Mouse (Mus musculus): ENCODE measurements around the gene Mindy4.

The Mindy4 gene

DNA sequence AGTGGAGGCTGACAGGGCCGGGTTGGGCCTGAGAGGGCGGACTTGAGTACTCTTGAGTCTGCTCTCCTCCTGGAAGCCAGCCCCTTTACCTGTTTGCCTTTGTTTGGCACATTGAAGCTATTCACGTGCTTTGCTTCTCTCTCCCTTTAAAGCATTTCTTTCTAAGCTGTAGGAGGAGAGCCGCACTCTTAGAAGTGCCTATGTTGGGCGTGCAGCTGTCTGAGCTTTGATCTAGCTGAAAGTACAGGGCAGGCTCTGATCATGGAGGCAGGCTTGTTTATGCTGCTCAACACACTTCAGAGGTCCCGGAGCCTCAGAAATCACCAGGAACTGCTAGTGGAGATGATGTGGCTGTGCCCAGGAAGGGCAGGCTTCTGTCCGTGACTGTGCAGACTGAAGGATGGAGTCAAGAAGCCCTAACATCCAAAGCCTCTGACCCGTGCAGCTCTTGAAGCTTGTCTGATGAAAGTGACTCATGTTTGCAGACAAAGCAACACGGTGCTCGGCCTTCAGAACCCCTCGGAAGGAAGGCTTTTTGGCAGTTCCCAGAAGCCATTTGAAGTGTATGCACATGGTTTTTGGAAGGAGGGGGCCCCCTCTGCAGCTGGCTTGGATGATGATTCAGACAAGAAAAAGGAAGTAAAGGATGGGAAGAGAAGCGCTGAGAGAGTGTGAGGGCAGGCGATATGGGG lies 53.5 kb downstream of the Mindy4 start:
- DNase-seq (ENCODE audit: low read depth, low spot score) = no peak

DNA sequence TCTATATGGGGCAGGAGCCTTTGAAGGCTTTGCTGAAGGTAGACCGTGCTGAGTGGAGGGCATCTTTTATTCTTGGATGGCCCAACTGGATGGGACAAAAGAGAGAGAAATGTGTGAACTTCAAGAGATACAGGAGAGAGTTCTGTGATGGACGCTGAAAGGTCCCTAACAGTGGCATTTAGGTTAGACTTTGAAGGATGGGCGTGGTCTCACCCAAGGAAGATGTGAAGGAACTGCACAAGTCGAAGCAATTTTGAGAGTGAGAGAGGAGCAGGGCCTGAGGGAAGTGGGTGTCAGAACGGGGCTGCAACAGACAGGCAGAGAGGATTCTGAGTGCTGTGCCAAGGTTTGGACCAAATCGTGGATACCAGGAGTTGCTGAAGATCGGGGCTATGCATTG lies 54.1 kb downstream of the Mindy4 start:
- no peak for DNase-seq (ENCODE audit: low read depth, low spot score)

DNA sequence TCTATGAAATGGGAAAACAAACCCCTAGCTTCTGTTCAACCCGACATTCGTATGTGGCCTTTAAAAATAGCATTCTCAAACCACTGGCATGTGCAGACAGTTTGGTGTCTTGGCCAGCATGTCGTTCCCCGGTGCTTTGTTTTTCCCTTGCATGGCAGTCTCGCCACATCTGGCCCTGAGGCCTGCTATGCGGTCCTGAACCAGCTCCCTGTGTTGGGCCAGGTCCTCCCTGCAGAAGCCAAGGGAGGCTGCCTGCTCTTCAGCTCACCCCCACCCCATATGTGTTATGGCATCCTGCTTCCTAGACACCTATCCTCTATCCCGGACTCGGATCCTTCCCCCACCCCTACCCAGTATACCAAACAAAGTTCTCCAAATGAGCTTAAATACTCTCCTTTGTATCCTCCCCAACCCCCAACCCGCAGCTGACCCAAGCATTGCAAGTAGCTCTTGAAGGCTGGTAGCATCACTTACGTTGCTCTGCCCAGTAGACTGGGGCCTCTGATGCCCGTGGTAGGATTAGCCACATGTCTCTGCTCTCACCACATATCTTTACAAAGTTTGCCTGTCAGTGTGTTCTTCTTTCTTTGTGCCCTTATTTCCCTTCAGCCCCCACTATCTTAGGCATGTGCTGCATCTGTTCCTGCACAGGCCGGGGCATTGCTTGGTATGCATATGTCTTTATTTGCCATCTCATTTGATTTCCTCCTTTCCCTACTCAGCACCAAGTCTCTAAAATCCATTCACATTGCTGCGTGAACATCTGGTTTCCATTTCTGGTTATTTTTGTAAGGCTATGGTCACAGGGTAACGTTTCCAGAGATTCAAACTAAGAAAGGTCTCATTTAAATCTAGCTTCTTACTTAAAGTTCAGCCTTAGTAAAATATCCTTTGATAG lies 55.5 kb downstream of the Mindy4 start:
- no peak for DNase-seq (ENCODE audit: low read depth, low spot score)

DNA sequence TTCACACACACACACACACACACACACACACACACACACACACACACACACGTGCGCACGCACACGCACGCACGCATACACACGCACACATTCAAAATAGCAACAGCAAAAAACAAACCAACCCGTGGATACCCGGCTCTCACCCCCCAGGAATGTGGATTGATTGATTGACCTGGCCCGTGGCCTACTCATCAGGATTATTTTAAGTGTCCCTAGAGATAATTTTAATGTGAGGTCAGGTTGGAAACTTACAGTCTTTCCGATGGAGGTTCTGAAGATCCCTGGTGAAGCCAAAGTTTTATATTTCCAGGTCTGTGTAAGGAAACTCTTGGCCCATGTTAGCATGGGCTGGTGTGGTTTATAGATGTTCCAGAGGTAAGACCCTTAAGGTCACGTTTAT lies 59.0 kb downstream of the Mindy4 start:
- no peak for DNase-seq (ENCODE audit: low read depth, low spot score)

DNA sequence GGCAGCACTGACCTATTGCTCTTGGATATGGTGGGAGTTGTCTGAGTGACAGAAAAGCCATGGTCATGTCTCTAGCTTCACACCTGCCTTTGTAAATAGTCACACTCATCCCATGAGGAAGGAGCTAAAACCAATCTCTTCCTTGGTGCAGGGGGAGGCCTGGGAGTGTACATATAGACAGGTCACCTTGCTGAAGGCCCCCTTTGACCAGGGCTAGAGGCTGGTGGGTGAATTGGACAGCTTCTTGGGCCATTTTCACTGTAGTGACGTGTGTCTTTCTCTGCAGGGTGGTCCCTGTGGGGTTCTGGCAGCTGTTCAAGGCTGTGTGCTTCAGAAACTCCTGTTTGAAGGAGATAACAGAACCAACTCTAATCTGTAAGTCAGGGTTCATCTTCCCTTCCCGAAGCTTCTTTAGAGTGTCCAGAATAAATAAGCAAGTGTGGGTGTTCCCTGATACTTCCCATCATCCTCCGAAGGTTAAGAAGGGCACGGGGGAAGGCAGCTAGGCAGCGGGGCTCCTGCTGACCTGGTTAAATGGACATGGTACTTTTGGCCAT lies 60.4 kb downstream of the Mindy4 start:
- no peak for DNase-seq (ENCODE audit: low read depth, low spot score)

DNA sequence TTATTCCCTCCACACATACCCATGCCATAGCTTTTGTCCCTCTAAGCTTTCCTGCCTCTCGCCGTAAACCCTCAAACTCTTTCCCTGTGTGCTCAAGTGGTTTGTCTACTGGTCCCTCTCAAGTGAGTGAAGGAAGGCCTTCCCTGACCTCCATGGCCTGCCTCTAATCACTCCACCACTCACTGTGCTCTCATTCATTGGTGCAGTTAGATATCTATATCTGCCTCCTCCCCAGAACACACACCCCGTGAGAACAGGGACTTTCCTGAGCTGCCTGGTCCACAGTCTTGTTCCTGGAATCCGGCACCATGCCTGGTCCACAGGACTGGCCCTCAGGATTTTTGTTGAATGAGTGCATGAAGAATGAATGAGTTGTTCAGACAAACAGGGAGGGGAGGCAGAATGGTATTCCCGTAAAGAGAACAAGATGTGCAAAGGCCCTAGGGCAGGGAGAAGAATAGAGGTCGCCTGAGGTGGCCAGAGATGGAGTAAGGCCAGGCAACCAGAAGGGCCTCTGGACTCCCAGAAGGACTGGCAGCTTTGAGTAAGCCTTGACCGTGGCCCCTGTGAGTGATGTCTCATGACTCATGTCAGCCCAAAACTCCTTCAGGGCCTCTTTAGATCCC lies 61.7 kb downstream of the Mindy4 start:
- no peak for DNase-seq (ENCODE audit: low read depth, low spot score)

DNA sequence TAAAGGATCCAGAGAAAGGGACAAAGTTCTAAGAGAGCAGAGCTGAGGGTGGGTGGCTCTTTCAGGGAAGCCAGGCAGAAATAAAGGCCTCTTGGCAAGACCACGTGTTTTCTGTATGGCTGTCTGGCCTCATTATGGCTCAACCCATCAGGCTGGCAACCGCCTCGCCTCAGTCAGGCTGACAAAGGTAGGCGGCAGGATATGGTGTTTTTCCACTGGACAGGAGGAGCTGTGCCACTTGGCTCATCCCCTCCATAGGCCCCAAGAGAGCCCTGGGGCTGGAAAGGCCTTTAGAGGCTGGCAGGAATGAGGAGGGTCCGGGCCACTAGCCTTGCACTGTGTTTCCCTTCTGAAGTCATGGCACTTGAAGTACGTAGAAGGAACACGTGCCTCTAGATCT lies 69.8 kb downstream of the Mindy4 start:
- DNase-seq (ENCODE audit: low read depth, low spot score) = no peak

DNA sequence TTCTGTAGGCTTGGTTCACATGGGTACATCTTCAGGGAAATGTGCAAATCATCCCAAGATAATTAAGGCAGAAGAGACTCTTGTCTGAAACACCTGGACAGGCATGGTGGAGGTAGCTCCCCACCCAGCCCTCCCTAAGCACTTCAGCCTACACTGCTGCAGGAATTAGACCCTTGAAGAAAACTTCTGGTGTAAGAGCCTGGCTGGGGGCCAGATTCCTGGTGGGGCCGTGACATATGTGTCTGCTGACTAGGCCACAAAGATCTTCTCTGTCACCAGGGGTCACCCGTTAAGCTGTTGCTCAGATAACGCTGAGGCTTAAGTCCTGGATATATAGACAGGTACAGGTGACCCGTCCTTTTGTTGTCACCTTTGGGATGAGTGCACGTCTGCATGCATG lies 70.3 kb downstream of the Mindy4 start:
- no peak for DNase-seq (ENCODE audit: low read depth, low spot score)

DNA sequence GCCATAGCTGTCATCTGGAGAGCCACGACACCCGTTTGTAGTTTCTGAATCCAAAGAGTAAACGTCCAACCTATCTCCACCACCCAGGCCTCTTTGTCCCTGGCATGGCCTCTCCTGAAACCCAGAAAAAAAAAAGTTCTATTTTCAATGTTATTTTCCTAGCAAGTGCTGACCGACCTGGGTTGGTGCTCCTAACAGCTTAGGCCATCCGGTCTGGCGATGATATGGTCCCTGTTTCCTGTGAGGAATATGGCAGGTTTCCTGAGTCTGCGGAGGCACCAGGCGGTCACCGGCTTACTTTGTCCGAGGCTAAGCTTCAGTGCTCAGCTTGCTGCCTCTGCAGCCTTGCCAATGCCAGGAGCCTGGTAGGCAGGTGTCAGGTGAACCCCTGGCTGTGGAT lies 71.8 kb downstream of the Mindy4 start:
- DNase-seq (ENCODE audit: low read depth, low spot score) = no peak

DNA sequence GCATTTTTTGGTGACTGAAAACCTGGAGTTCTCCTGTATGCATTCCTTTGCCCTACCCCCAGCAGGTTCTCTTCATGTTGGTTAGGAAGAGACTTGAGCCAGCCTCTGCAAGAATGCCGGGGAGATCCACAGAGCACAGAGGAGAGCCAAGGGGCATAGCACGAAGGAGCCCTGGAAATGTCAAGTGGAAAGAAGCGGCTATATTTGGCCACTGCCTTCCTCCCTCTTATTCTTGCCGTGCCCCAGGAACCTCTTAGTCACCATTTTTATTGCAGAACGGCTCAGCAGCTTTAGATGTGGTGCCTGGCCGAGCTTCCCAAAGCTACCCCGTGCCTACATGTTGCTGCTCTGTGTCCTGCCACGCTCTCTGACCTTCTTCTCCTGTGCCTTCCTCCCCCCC lies 72.6 kb downstream of the Mindy4 start:
- no peak for DNase-seq (ENCODE audit: low read depth, low spot score)

DNA sequence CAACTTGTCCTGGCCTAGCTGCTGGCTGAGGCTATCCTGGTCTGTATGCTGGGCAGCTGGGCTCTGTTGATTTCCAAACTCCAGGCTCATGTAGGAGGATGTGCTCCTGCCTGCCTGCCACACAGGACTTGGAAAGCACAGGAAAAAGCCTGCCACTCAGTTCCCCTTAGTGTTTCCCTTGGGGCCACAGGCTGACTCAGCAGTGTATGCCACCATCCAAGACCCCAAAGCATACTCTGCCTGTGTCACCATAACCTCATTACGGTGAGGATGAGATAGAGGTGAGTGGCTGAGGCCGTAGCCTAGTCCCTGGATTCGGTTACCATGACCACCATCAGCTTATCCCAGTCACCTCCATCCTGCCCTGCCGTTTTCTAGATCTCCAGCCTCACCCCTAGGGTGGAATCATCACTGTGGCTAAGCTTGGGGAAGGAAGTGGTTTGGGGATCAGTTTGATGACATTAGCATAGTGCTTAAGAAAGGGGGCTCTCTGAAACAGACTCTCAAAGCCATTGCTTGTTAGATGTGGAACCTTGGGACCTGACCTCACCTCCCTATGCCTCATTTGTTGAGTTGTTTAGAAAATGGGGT lies 73.6 kb downstream of the Mindy4 start:
- DNase-seq (ENCODE audit: low read depth, low spot score) = no peak

DNA sequence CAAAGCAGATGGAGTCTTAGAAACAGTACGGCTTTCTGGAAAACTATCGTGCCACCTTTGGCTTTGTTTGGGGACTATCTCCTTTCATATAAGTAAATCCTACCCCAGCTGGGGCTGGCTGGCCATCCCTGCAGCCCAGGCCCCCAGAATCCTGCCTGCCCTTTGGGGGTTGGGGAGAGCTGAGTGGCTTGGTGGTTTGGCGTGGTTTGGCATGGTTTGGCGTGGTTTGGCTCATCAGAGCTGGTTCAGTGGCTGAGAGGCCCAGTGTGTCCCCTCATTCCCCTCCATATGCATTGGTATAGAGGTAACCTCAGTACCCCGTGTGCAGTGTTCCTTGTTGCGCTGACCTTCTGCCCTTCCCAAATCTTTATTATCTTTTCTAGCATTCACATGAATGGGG lies 74.9 kb downstream of the Mindy4 start:
- no peak for DNase-seq (ENCODE audit: low read depth, low spot score)

DNA sequence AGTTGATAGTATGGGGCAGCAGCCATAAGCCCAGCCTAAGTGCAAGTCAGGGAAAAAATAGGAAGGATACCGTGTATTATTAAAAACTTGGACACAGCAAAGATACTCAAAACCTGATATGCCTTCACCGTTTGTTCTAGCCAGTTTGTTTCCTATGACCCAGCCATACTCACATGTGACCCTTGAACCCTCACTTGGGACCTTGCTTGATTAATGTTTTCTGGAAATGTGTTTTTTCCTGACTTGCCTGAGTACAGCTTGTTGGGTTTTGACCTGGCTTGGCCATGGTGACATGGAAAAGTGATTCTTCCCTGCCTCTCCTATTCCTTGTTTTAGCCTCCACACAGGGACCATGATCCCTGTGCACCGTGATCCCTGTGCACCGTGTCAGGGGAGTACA lies 75.3 kb downstream of the Mindy4 start:
- DNase-seq (ENCODE audit: low read depth, low spot score) = no peak

DNA sequence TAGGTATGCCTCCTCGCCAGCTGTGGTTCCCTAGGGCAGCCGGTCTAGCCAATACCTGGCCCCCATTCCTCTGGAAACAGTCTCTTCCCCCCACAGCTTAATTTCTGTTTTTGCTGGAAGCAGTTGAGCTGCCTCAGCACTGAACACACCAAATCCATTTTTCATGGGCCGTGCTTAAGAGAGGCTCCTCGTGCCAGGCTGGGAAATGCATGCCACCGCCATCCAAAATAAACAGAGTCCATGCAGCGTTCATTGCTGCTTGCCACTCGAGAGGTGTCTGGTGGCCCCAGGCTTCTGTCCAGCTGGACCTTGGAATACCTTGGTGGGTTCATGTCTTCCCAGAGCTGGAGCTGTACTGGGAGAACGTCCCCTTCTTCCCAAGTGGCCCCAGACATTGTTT lies 77.8 kb downstream of the Mindy4 start:
- DNase-seq (ENCODE audit: low read depth, low spot score) = no peak

DNA sequence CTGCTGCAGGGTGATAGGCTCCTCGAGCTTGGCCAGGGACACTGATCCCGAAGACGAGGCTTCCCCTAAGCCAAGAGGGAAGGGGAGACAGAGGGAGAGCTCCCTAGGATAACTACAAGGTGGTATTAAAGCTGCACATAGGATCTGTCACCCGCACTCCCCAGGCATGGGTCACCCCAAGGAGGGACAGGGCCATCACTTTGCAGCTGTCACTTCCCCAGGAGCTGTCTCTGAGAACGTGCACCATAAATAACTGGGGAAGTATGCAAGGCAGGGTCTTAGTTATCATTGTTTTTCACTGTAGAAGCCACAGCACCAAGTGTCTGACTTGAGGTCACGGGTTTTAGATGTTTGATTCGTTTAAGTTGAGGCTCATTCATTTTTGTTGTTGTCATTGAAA lies 78.5 kb downstream of the Mindy4 start:
- no peak for DNase-seq (ENCODE audit: low read depth, low spot score)

DNA sequence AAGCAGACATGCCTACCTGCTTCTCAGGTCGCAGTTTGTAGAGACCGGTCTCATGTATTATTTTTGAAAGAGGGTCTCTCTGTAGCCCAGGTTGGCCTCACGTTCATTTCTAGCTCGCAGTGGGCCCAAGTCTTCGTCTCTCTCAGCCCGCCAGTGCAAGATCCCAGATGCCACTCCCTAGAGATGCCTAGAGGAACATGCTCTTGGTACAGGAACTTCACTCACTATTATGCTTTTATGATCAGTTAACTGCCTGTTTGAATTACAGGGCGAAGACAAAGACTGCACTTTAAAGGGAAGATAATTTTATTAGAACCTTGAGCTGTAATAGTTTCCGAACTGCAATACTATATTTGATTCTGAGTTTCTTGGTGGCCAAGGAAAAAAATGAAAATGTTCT lies 79.2 kb downstream of the Mindy4 start:
- no peak for DNase-seq (ENCODE audit: low read depth, low spot score)

DNA sequence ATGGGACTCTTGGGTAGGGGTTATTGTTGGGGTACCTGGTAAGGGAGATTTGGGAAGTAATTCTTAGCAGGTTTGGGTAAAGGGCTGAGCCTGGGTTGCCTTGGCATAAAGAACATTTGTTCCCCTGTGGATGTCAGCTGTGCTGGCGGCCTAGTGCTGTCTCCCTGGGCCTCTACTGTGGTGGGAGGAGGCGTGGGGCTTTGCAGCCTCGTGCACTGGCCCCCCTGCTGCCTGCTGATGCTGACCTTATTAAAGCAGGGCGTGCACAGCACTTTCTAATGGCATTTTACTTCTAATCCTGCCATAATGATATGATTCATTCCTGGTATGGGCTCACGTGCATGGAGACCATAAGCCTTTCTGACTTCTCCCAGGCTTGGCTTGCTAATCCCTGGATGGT lies 82.0 kb downstream of the Mindy4 start:
- no peak for DNase-seq (ENCODE audit: low read depth, low spot score)

DNA sequence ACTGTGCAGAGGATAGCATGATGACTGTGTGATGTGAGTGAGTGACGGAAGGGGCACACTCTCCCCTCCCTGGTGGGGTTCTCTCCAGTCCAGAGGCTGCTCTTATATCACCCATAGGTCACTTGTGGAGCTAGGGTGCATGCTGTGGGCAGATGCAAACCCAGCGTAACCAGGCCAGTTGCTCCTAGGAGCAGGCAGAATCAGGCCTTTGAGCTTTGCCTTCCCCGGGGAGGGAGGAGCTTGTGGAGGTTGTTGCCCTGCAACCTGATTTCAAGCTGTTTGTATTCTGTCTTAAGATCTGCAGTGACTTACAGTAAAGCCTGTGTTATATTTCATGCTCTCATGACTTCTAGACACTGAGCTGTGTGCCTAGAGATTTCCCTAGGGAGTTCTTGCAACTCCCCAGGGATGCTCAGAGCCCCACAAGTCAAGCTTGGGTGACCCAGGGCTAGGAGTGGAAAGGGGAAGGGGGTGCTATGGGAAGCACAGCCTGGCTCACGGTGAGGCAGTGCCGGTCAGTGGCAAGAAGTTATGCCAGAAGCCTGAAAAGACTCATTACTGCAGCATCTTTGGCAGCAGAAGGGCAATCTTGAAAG lies 84.9 kb downstream of the Mindy4 start:
- DNase-seq (ENCODE audit: low read depth, low spot score) = no peak

DNA sequence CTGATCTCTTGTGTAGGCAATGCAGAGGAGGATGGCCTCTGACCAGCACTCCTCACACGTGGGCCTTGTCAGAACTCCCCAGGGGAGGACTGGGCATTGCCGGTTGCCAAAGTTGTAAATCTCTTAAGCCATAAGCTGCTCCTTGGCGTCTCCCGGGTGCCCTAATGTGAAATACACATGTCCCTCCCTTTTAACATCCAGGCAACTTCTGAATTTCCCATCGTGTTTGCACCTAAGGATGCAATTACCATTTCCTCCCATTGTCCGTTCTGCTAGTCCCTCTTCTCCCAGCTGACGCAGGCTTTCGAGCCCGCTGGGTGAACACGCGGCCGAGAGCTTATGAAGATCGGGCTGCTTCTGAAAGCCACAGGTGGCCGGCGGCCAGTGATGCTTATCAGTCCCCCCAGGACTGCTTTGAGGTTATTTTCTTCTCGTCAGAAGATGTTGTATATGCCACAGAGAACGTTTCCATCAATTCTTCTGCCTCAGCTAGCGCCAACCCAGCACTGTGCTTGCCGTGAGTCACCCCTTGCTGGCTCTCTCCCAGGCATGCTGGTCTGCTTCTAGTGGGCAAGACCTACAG lies 91.5 kb downstream of the Mindy4 start:
- no peak for DNase-seq (ENCODE audit: low read depth, low spot score)

DNA sequence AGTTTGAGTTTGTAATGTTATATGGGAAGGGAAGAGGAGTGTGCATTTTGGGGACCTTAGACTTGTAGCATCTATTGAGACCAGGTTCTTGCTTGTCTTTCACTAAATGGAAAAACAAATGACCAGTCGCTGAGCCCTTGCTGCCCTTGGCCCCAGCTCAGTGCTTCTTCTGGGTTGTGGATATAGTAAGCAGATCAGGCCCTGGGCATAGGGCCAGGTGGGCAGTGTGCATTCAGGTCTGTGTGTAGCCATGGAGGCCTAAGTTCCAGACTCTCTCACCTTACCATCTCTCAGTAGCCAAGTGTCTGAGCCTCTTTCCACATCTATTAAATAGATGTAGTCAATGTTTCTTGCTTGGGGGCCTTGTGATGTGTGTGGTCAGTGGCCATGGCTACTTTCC lies 92.1 kb downstream of the Mindy4 start:
- DNase-seq (ENCODE audit: low read depth, low spot score) = no peak

DNA sequence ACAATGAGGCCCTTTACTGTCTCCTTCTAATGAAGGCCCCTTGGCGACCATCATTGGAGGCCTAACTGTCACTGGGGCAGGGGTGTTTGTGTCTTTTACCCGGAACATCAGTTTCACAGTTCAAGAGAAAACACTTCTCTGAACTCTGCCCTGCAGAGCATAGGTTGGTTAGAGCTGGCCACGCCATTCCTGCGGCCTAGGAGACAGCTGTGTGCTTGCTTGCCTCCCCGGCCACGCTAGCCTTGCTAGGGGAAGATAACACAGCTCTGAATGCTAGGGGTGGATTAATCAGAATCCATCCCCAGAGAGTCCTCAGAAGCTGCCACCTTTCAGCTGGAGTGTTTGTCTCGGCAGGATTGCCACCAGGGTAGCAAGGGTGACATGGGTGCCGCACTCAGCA lies 96.3 kb downstream of the Mindy4 start:
- DNase-seq (ENCODE audit: low read depth, low spot score) = no peak

Measured in telencephalon, adult 2 months (tissue).